Mouse (Mus musculus): ENCODE data around the gene Nfkb1. TPM values are rescaled to one million over a fixed set of nuclear protein-coding genes. Genes with fewer than 3 reads are reported as not detected.
A peak's percentile ranks its signal among the peaks of the same experiment; 100 is the strongest.

Gene Nfkb1
- polyA plus RNA-seq, 1 experiment from 2014 or later: 17.1 TPM

DNA sequence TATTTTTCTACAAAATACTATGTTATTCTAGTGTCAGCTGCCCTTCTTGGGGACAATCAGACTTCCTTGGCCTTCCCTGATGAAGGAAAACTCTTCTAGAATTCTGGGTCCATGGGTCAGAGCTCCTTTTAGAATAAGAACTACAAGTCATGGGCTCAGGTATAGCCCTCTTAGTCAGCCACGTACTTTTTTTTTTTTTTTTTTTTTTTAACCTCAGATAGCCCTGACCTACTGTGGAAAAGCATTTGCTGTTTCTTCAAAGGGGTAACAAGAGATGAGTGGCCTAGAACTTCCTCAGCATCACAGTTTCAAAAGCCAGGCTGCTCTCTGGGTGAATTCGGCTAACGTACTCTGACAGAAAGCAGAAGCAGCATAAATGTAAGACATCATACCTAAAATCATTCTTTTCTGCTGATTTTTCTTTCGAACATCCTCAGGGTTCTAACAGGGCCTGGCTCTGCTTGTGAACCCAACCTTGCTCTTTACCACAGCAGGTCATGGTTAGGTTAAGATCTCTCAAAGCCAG is 61.5 kb downstream of the Nfkb1 start:
- Histone ChIP-seq H3K4me3 (no peak overlapping the region), H3K27ac (no peak overlapping the region), H3K36me3 (peaks cover 20% of the 10 kb centered on the region), H3K4me2 (no peak overlapping the region), H3K27me3 (no peaks in the 10 kb centered on the region), H3K9ac (no peak overlapping the region), H3K9me3 (replicated peaks) (no peaks in the 10 kb centered on the region), H3K4me1 (replicated peaks) (peaks cover 13% of the 10 kb centered on the region)
- WGBS: 83% methylated on average over 4 of the region's 4 CpGs
- ATAC-seq (replicated peaks; ENCODE audit: insufficient number of reproducible peaks, insufficient read depth, low FRiP score, low read depth): no peak

DNA sequence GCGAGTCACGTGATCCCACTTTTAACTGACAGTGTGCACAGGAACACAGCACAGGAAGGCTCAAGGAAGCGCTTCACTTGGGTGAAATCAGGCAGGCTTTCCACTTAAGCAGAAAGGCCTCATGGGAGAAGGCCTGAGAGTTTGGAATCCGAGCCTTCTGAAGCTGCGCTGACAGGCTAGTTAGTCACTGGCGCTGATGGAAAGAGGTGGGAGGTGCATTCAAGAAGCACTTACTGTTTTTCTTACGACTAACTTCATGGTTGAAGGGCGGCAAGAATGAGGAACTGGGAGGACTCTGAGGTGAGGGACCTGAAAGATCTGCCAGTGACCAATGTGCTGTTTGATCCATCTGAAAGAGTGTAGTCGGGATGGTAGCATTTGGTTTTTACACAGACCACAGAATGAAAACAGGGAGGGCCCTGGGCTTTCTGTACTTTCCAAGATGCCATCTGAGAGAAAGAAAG is 62.6 kb downstream of the Nfkb1 start:
- ATAC-seq (replicated peaks; ENCODE audit: insufficient number of reproducible peaks, insufficient read depth, low FRiP score, low read depth): no peak
- peaks cover 24% of the 10 kb centered on the region for H3K36me3 ChIP-seq
- 34% methylated on average over 9 of the region's 9 CpGs for WGBS

DNA sequence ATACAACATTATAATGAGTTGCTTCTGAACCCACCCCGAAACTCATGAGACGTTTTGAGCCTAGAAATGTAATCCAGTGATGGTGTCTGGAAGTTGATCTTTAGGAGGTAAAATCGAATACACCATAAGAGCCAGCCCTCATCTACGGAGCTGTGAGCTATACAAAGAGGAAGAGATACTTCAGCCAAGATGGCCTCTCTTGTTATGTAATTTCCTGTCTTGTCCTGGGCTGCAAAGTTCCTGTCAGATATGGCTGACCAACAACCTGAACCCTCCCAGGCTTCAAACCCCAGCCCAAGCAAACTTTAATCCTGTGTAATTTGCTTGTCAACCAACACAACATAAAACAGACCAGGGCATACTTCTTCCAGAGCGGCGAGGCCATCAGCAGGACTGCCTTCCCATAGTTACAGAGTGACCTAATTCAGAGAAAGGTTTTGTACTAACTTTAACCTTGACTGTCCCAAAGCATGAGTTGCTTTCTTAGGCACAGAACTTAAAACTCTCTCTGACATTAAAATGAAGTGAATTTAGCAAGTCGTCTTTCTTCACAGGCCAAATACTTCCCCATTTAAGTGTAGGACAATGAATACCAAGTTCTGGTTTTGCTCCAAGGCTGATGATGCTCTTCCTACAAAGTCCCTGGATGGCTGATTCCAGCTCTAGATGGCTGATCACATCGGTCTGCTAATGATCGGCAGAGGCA is 63.2 kb downstream of the Nfkb1 start:
- Histone ChIP-seq H3K9me3 (replicated peaks) (no peaks in the 10 kb centered on the region), H3K9ac (no peak overlapping the region), H3K36me3 (peaks cover 24% of the 10 kb centered on the region), H3K4me3 (no peak overlapping the region), H3K4me1 (replicated peaks) (peaks cover 13% of the 10 kb centered on the region), H3K27ac (peak overlapping the region; percentile 45), H3K4me2 (no peak overlapping the region), H3K27me3 (no peaks in the 10 kb centered on the region)
- no peak for ATAC-seq (replicated peaks; ENCODE audit: insufficient number of reproducible peaks, insufficient read depth, low FRiP score, low read depth)
- 68% methylated on average over 9 of the region's 9 CpGs for WGBS

More for the DNA sequence above, 62.6 kb downstream of the Nfkb1 start:
- Histone ChIP-seq H3K4me1 (replicated peaks) (peaks cover 13% of the 10 kb centered on the region), H3K9me3 (replicated peaks) (no peaks in the 10 kb centered on the region), H3K9ac (no peak overlapping the region), H3K4me3 (no peak overlapping the region), H3K27me3 (no peaks in the 10 kb centered on the region), H3K4me2 (no peak overlapping the region), H3K27ac (peak overlapping the region; percentile 45)

DNA sequence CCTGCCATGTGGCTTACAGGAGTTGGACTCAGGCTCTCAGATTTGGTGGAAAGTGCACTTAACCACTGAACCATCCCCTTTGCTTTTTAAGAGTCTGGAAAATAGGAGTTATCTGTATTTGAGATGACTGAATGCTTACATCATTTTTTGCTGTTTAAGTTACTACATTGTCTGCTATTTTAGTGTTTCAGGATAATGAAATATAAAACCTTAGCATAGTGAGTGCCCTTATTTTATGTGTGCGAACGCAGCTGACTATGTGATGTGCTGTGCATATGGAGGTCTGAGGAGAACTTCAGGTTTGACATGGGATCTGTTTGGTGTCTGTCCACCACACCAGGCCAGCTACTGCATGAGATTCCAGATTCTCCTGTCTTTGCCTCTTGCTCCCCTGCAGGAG is 66.1 kb downstream of the Nfkb1 start:
- Histone ChIP-seq H3K9ac (no peak overlapping the region), H3K9me3 (replicated peaks) (no peaks in the 10 kb centered on the region), H3K27me3 (no peaks in the 10 kb centered on the region), H3K27ac (no peak overlapping the region), H3K4me3 (no peak overlapping the region), H3K4me2 (no peak overlapping the region), H3K4me1 (replicated peaks) (peaks cover 13% of the 10 kb centered on the region), H3K36me3 (peaks cover 24% of the 10 kb centered on the region)
- ATAC-seq (replicated peaks; ENCODE audit: insufficient number of reproducible peaks, insufficient read depth, low FRiP score, low read depth): no peak
- WGBS: 93% methylated on average over 2 of the region's 2 CpGs

DNA sequence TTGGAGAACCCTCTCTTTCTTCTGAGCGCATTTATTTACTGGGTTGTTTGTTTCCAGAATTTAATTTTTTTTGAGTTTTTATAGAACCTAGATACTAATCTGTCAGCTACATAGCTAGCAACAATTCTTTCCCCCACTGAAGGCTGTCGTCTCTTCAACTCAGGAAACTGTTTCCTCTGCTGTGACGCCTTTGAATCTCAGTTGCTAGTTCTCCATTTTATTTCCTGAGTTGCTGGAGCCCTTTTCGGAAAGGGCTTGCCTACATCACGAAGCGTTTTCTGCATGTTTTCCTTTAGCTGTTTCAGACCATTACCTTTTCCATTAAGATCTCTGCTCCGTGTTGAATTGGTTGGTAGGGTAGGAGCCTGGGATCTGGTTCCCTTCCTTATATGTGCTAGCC is 74.6 kb downstream of the Nfkb1 start:
- H3K4me1 ChIP-seq (replicated peaks): no peaks in the 10 kb centered on the region
- H3K36me3 ChIP-seq: peaks cover 63% of the 10 kb centered on the region
- no peak overlapping the region for H3K9ac ChIP-seq
- H3K4me2 ChIP-seq: no peak overlapping the region
- ATAC-seq (replicated peaks; ENCODE audit: insufficient number of reproducible peaks, insufficient read depth, low FRiP score, low read depth): no peak
- H3K4me3 ChIP-seq: no peak overlapping the region
- H3K27me3 ChIP-seq: no peaks in the 10 kb centered on the region
- WGBS: 86% methylated on average over 7 of the region's 7 CpGs
- H3K27ac ChIP-seq: no peak overlapping the region
- no peaks in the 10 kb centered on the region for H3K9me3 ChIP-seq (replicated peaks)

DNA sequence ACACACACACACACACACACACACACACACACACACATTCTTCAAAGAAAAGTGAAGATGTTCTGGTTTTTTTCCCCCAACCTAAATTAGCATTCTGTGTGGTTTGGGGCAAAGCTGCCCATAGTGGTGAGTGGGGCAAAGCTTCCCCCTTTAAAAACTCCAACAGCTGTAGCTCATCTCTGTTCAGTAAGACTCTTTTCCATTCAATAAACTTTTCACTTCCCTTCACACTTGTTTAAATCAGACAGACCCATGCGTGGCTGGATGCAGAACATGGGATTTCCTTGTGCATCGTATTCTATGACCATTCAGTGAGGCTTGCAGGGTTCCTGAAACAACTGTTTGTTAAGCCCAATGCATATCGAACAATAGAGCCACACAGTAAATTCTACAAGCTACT is 77.0 kb downstream of the Nfkb1 start:
- H3K36me3 ChIP-seq: peaks cover 84% of the 10 kb centered on the region
- no peak for ATAC-seq (replicated peaks; ENCODE audit: insufficient number of reproducible peaks, insufficient read depth, low FRiP score, low read depth)
- no peaks in the 10 kb centered on the region for H3K4me1 ChIP-seq (replicated peaks)
- no peak overlapping the region for H3K4me2 ChIP-seq
- H3K9me3 ChIP-seq (replicated peaks): no peaks in the 10 kb centered on the region
- H3K27me3 ChIP-seq: no peaks in the 10 kb centered on the region
- no peak overlapping the region for H3K4me3 ChIP-seq
- no peak overlapping the region for H3K9ac ChIP-seq
- H3K27ac ChIP-seq: no peak overlapping the region
- WGBS: 83% methylated on average over 3 of the region's 3 CpGs

DNA sequence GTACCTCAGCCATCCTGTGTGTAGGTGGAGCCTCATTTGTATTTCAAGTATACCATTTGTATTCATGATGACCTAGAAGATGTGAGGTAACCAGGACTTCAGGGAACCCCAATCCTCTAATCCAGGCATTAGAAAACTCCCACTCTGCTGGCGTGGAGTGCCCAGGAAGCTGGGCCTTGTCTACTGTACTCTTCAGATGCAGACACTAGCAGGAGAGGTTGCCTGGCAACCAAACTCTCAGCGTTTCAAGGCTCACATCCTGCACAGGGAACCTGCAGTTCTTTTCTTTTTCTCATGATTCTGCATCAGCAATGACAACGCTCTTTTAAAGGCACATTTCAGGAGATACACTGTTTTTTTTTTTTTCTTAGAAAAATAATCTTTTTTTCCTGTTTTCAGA is 81.1 kb downstream of the Nfkb1 start:
- no peak for ATAC-seq (replicated peaks; ENCODE audit: insufficient number of reproducible peaks, insufficient read depth, low FRiP score, low read depth)
- H3K27ac ChIP-seq: no peak overlapping the region
- H3K36me3 ChIP-seq: peaks cover 70% of the 10 kb centered on the region
- H3K9ac ChIP-seq: no peak overlapping the region
- no peak overlapping the region for H3K4me2 ChIP-seq
- 57% methylated on average over 3 of the region's 3 CpGs for WGBS
- peaks cover 17% of the 10 kb centered on the region for H3K4me1 ChIP-seq (replicated peaks)
- H3K4me3 ChIP-seq: no peak overlapping the region
- no peaks in the 10 kb centered on the region for H3K27me3 ChIP-seq
- H3K9me3 ChIP-seq (replicated peaks): no peaks in the 10 kb centered on the region

DNA sequence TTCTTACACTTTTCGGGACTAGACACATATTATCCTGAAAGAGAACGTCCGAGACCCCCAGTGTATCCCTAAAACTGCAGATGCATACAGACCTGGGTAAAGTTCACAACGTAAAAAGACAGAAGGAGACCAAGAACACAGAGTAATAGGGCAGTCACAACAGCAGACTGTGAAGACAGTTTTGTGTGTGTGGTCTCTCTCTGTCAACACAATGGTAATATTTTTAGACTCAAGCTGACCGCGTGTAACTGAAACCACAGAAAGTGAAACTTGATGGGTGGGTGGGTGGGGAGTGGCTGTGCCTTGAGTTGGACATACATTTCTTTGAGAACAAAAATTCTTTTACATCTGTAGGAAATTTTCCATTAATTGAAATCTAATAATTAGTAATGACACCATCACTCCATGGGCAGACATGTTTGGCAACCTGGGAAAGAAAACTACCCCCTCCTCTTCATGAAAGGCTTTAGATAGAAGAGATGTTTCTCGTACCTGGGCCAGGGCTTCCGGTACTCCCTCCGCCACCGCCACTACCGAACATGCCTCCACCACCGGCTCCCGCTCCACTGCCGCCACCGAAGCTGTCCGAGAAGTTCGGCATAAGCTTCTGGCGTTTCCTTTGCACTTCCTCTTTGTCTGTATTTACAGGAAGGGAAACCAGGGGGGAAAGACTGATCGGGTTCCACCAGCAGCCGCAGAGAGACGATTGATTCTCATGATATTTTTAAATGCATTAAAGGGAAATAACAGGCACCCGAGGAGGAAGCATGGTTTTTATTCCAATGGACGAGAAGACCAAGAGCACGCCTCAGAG is 83.5 kb downstream of the Nfkb1 start:
- Histone ChIP-seq H3K4me3 (peak overlapping the region; percentile 19; the same call in 1 of the 2 replicates), H3K9me3 (replicated peaks) (no peaks in the 10 kb centered on the region), H3K27ac (peak overlapping the region; percentile 73), H3K9ac (no peak overlapping the region), H3K27me3 (no peaks in the 10 kb centered on the region), H3K36me3 (peaks cover 66% of the 10 kb centered on the region), H3K4me1 (replicated peaks) (peaks cover 39% of the 10 kb centered on the region), H3K4me2 (peak overlapping the region; percentile 44)
- ATAC-seq (replicated peaks; ENCODE audit: insufficient number of reproducible peaks, insufficient read depth, low FRiP score, low read depth): no peak
- 62% methylated on average over 24 of the region's 24 CpGs for WGBS

DNA sequence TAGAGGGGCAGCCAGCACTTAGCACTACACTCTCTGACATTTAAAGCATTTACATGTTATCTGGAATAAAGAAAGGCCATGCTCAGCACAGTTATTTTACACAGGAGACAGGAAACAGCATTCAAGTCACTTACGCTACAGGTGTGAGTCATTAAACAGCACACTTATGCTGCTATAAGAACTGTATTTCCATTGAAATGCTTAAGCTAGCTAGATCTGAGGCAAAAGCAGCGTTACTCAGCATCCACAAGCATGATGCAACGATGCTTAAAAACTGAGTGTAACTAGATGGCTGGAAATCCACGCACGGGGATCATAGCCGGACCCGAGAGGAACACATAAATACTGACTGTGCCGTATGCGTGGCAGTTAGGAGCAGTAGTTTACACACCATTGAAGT is 84.3 kb downstream of the Nfkb1 start:
- WGBS: 77% methylated on average over 9 of the region's 9 CpGs

DNA sequence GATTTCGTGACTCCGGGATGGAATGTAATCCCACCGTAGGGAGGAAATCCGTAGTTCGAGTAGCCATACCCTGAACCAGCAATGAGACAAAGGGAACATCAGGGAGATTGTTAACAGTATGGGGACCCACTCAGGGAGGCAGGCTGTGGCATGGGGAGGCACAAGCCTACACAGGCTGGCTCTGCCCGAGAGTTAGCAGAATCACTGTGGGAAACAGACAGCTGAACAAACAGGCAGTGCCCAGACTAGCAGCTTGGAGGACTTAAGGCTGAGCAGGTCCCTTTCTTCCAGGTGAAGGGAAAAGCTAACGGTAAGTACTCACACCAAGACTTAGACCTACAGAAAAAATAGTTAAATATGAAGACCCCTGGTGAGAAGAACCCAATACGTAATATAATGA is 84.8 kb downstream of the Nfkb1 start:
- peaks cover 60% of the 10 kb centered on the region for H3K36me3 ChIP-seq
- H3K27ac ChIP-seq: no peak overlapping the region
- H3K4me1 ChIP-seq (replicated peaks): peaks cover 51% of the 10 kb centered on the region
- H3K9me3 ChIP-seq (replicated peaks): no peaks in the 10 kb centered on the region
- ATAC-seq (replicated peaks; ENCODE audit: insufficient number of reproducible peaks, insufficient read depth, low FRiP score, low read depth): no peak
- H3K4me2 ChIP-seq: no peak overlapping the region
- WGBS: 84% methylated on average over 8 of the region's 8 CpGs
- no peaks in the 10 kb centered on the region for H3K27me3 ChIP-seq
- H3K9ac ChIP-seq: no peak overlapping the region
- no peak overlapping the region for H3K4me3 ChIP-seq

More for the DNA sequence above, 84.3 kb downstream of the Nfkb1 start:
- Histone ChIP-seq H3K9me3 (replicated peaks) (no peaks in the 10 kb centered on the region), H3K27ac (0 out of 2 replicates have a peak overlapping the region, but pooled peaks have one; percentile 37), H3K4me1 (replicated peaks) (peaks cover 46% of the 10 kb centered on the region), H3K4me2 (no peak overlapping the region), H3K27me3 (no peaks in the 10 kb centered on the region), H3K4me3 (no peak overlapping the region), H3K36me3 (peaks cover 59% of the 10 kb centered on the region), H3K9ac (no peak overlapping the region)
- ATAC-seq (replicated peaks; ENCODE audit: insufficient number of reproducible peaks, insufficient read depth, low FRiP score, low read depth): no peak

DNA sequence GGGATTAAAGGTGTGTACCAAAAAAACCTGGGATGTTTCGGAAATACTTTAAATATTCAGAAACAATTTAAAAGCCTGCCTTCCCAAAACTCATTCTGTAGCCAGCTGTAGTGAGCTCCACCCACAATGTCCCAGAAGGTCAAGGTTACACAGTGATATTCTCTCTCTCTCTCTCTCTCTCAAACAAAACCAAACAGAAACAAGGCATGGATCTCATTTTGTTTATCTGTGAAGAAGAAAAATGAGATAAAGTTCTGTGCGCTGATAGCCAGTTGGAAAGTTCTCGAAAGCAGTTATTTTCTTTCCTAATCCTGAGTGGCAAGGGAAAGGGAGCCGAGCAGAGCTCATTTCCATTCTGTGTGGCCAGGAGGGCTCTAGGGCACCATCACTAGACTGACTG is 85.9 kb downstream of the Nfkb1 start:
- H3K27ac ChIP-seq: peak overlapping the region; percentile 35; the same call in 1 of the 2 replicates
- H3K4me3 ChIP-seq: no peak overlapping the region
- WGBS: 57% methylated on average over 4 of the region's 4 CpGs
- H3K27me3 ChIP-seq: no peaks in the 10 kb centered on the region
- H3K4me2 ChIP-seq: no peak overlapping the region
- peaks cover 52% of the 10 kb centered on the region for H3K4me1 ChIP-seq (replicated peaks)
- peaks cover 55% of the 10 kb centered on the region for H3K36me3 ChIP-seq
- H3K9ac ChIP-seq: no peak overlapping the region
- ATAC-seq (replicated peaks; ENCODE audit: insufficient number of reproducible peaks, insufficient read depth, low FRiP score, low read depth): no peak
- no peaks in the 10 kb centered on the region for H3K9me3 ChIP-seq (replicated peaks)

Data from heart, embryonic 15.5 days (tissue).